Mouse (Mus musculus) lung, embryonic 14.5 days (tissue): ENCODE data around the gene March5. TPM values are rescaled to one million over a fixed set of nuclear protein-coding genes. Genes with fewer than 3 reads are reported as not detected.

Experiments used
- ATAC-seq: fragments of 200-750 bp; cut with Nextera tagmentation; 2 replicates; pipeline ENCODE4 v1.8.0; 2017; ENCODE audit warnings: mild to moderate bottlenecking, moderate TSS enrichment, moderate library complexity; ENCODE audit not compliant: insufficient read depth
- DNase-seq: peaks from one replicate; pipeline ENCODE4 v3.0.0-alpha.2; 2015
- H3K27ac ChIP-seq: fragments of 300-500 bp; sonication (generic); 2 replicates; pipeline ENCODE4 v1.5.1; 2014; ENCODE audit warnings: low read depth, mild to moderate bottlenecking, moderate library complexity
- H3K27me3 ChIP-seq: fragments of 300-500 bp; sonication (generic); 2 replicates; pipeline ENCODE4 v1.6.1; 2014; ENCODE audit warnings: low read length, control low read depth; ENCODE audit not compliant: insufficient read depth
- H3K36me3 ChIP-seq: fragments of 300-500 bp; sonication (generic); 2 replicates; pipeline ENCODE4 v1.6.1; 2014; ENCODE audit warnings: control low read depth; ENCODE audit not compliant: insufficient read depth
- H3K4me1 ChIP-seq: fragments of 300-500 bp; sonication (generic); 2 replicates; pipeline ENCODE4 v1.6.1; 2014; ENCODE audit warnings: antibody characterized with exemption, control low read depth; ENCODE audit not compliant: insufficient read depth
- H3K4me2 ChIP-seq: fragments of 300-500 bp; sonication (generic); 2 replicates; pipeline ENCODE4 v1.6.1; 2014; ENCODE audit warnings: mild to moderate bottlenecking
- H3K4me3 ChIP-seq: fragments of 300-500 bp; sonication (generic); 2 replicates; pipeline ENCODE4 v1.5.1; 2014; ENCODE audit warnings: low read depth, low read length
- H3K9ac ChIP-seq: fragments of 300-500 bp; sonication (generic); 2 replicates; pipeline ENCODE4 v1.6.1; 2014
- H3K9me3 ChIP-seq: fragments of 300-500 bp; sonication (generic); 2 replicates; pipeline ENCODE4 v1.6.1; 2016; ENCODE audit warnings: low read depth, low read length, control low read depth
- CTCF ChIP-seq: IDR thresholded peaks from 2 replicates; pipeline ENCODE4 v1.5.1; 2016; ENCODE audit warnings: antibody characterized with exemption, low read depth
- WGBS: fragments of 180-500 bp; shearing (Covaris S2); extraction: QIAGEN DNeasy Blood & Tissue Kit; methylation state at CpG from one replicate; pipeline ENCODE4 v1.1.7; 2014; 5-methylcytosine and 5-hydroxymethylcytosine counted together
- polyA plus RNA-seq: library from polyadenylated mRNA; unstranded; fragments of >200 nt; fragmentation: Nextera tagmentation; extraction: Ambion mirVana; gene quantifications from 2 replicates; pipeline ENCODE4 v1.2.1, GENCODE M21; 2014

March5 gene
- polyA plus RNA-seq, 1 experiment from 2014 or later: 113 TPM

DNA sequence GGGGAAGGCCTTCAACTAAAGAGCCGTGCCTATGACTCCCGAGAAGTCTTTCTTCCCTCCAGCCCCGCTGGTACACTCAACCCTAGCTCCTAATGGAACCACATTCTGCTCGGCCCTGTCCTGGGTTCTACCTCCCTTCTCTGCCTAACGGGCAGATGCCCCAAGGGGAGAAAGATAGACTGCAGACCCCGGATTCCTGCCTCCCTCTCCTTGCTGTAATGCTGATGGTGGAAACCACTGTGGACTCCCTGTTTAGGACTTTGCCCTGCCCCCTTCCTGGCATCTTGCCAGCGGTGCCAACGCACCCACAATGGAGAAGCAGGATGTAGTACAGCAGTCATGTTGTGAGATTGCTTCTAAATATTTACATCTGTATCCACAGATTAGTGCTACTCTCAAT is 28.5 kb downstream of the March5 start:
- no peak overlapping the region for H3K4me3 ChIP-seq
- peaks cover 26% of the 10 kb centered on the region for H3K27me3 ChIP-seq
- H3K27ac ChIP-seq: no peak overlapping the region
- no peak for TF ChIP-seq CTCF
- ATAC-seq (no peak), DNase-seq (peak; percentile 33)
- no peak overlapping the region for H3K9ac ChIP-seq
- no peak overlapping the region for H3K4me2 ChIP-seq
- no peaks in the 10 kb centered on the region; the same call in 1 of the 2 replicates for H3K4me1 ChIP-seq
- no peaks in the 10 kb centered on the region for H3K36me3 ChIP-seq
- no peaks in the 10 kb centered on the region for H3K9me3 ChIP-seq
- 60% methylated on average over 8 of the region's 8 CpGs for WGBS

DNA sequence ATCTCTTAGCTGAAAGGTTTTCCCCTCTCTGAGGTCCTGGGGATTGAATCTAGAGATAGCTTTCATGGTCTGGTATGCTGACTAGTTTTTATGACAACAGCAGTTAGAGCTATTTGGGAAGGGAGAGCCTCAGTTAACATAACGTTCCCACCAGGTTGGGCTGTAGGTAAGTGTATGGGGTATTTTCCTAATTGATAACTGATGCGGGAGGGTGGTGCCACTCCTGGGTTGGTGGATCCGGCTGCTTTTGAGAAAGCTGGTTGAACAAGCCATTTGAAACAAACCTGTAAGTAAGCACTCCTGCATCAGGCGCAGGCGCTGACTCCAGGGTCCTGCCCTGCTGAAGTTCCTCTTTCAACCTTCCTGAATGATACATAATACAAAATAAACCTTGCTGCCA is 30.0 kb downstream of the March5 start:
- ATAC-seq: no peak
- Histone ChIP-seq H3K4me2 (peak overlapping the region; percentile 12; the same call in 1 of the 2 replicates), H3K27ac (no peak overlapping the region), H3K36me3 (no peaks in the 10 kb centered on the region), H3K4me3 (no peak overlapping the region), H3K9ac (no peak overlapping the region), H3K4me1 (no peaks in the 10 kb centered on the region; the same call in 1 of the 2 replicates), H3K9me3 (no peaks in the 10 kb centered on the region), H3K27me3 (peaks cover 26% of the 10 kb centered on the region)
- 54% methylated on average over 5 of the region's 5 CpGs for WGBS
- TF ChIP-seq CTCF: no peak
- no peak for DNase-seq

DNA sequence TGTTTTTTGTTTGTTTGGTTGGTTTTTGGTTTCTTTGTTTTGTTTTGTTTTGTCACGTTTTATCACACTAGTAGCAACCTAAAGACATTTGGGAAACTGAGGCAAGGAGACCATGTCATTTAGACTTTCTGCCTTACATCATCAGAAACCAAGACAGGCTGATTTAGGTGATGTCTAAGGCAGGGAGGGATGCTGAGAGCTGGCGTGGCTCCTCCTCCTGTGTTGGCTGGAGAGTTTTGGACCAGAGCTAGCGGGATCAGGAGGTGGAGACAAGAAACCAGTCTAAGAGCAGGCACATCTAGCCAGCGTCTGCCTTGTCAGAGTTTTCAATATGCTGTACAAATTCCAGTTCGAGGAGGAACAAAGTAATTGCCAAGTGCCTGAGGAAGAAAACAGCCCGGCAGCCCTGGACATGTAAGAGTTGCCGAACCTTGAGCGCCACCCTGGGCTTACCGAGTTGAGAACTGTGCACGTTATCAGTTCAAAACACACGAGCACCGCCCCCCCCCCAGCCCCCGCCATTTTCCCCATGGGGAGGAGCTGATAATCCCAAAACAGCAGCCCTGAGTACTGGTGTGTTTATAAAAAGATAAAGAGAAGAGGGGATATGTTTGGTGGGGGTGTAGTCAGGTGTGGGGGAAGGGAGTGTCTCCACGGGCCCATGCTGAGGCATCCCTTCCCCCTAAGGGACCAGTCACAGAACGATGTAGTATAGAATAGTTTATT is 30.5 kb downstream of the March5 start:
- WGBS: 5% methylated on average over 15 of the region's 15 CpGs
- ATAC-seq (peak; percentile 50; the same call in 1 of the 2 replicates), DNase-seq (no peak)
- no peak overlapping the region for H3K27ac ChIP-seq
- H3K36me3 ChIP-seq: no peaks in the 10 kb centered on the region
- no peak for TF ChIP-seq CTCF
- peaks cover 25% of the 10 kb centered on the region for H3K27me3 ChIP-seq
- no peak overlapping the region for H3K9ac ChIP-seq
- peak overlapping the region; percentile 12; the same call in 1 of the 2 replicates for H3K4me2 ChIP-seq
- no peak overlapping the region for H3K4me3 ChIP-seq
- H3K9me3 ChIP-seq: no peaks in the 10 kb centered on the region
- H3K4me1 ChIP-seq: no peaks in the 10 kb centered on the region; the same call in 1 of the 2 replicates

DNA sequence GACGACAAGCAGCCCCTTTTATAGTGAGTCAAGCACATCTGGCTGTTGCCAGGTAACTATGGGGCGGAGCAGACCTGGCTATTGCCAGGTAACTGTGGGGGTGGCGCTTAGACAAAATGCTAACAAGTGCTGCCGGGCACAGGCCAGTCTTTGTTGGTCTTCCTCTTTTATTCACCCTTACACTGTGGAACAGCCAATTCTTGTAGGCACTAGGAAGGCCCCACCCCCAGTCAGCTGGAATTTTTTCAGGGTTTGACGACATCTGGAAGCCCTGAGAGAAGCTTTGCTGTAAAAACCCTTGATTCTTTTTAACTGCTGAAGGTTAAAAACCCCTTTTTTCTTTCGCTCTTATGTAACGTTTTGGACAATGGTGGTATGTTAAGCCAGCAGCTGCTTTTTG is 31.3 kb downstream of the March5 start:
- H3K27ac ChIP-seq: no peak overlapping the region
- ATAC-seq (no peak), DNase-seq (peak; percentile 23)
- no peaks in the 10 kb centered on the region; the same call in 1 of the 2 replicates for H3K4me1 ChIP-seq
- H3K27me3 ChIP-seq: peaks cover 19% of the 10 kb centered on the region
- H3K9me3 ChIP-seq: no peaks in the 10 kb centered on the region
- no peak overlapping the region for H3K4me3 ChIP-seq
- H3K4me2 ChIP-seq: peak overlapping the region; percentile 12; the same call in 1 of the 2 replicates
- WGBS: 21% methylated on average over 7 of the region's 7 CpGs
- no peak for TF ChIP-seq CTCF
- H3K36me3 ChIP-seq: no peaks in the 10 kb centered on the region
- H3K9ac ChIP-seq: no peak overlapping the region

DNA sequence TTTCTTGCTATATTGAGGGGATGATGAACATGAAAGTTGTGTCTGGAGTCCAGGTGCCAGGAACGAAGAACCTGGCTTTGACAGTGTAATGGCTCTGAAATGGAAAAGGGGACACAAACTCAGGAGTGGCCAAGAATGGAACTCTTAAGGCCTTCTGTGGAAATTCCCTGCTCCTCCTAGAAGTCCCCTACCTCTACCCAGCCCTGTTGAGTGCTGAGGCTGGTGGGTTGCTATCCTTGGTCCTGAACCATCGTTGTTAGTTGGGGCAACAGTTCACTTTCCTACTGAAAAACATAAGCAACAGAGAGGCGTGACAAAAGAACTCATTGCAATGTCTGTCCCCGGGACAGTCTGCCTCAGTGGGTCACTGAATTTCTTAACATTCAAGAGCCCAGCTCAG is 31.8 kb downstream of the March5 start:
- Histone ChIP-seq H3K36me3 (no peaks in the 10 kb centered on the region), H3K4me3 (no peak overlapping the region), H3K9ac (no peak overlapping the region), H3K4me1 (no peaks in the 10 kb centered on the region), H3K4me2 (no peak overlapping the region), H3K27me3 (peaks cover 15% of the 10 kb centered on the region), H3K27ac (no peak overlapping the region), H3K9me3 (no peaks in the 10 kb centered on the region)
- no peak; the same call in 1 of the 2 replicates for ATAC-seq
- TF ChIP-seq CTCF: no peak
- 19% methylated on average over 4 of the region's 4 CpGs for WGBS
- DNase-seq: peak; percentile 88

DNA sequence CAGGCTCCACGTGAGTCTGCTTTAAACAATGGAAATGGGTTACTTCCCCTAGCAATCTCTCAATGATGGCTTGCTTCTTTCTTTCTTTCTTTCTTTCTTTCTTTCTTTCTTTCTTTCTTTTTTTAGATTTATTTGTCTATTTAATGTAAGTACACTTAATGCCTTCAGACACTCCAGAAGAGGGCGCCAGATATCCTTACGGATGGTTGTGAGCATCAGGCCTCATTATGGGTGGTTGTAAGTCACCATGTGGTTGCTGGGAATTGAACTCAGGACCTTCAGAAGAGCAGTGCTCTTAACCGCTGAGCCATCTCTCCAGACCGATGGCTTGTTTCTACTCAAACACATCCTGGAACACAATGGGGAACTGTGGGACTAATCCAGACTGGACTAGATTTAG is 33.9 kb downstream of the March5 start:
- ATAC-seq (no peak), DNase-seq (no peak)
- Histone ChIP-seq H3K9me3 (no peaks in the 10 kb centered on the region), H3K27ac (no peak overlapping the region), H3K36me3 (no peaks in the 10 kb centered on the region), H3K27me3 (0 out of 2 replicates have a peak, but pooled peaks cover 3% of the 10 kb centered on the region), H3K4me3 (no peak overlapping the region), H3K4me2 (no peak overlapping the region), H3K9ac (no peak overlapping the region), H3K4me1 (no peaks in the 10 kb centered on the region)
- 66% methylated on average over 5 of the region's 5 CpGs for WGBS
- peak; percentile 25; the same call in 1 of the 2 replicates for TF ChIP-seq CTCF

DNA sequence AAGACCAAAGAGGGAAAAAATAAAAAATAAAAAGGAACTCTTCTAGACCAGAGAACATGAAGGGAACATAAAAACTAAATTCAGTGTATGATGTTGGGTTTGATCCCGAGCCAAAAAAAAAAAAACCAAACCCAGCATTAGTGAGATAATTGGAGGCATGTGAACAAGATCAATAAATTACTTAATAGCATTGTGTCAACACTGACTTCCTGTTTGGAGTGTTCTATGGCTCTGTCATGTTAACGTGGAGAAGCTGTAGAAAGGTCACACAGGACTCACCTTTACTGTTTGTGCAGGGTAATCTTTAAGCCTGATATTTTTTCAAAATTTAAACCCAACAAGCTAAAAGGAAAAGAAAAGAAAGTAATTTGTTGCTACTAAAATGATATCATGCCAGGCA is 35.4 kb downstream of the March5 start:
- ATAC-seq (no peak), DNase-seq (no peak)
- Histone ChIP-seq H3K36me3 (no peaks in the 10 kb centered on the region), H3K4me2 (no peak overlapping the region), H3K9ac (no peak overlapping the region), H3K4me3 (no peak overlapping the region), H3K4me1 (no peaks in the 10 kb centered on the region), H3K9me3 (no peaks in the 10 kb centered on the region), H3K27me3 (no peaks in the 10 kb centered on the region), H3K27ac (no peak overlapping the region)
- TF ChIP-seq CTCF: no peak
- 32% methylated on average over 2 of the region's 2 CpGs for WGBS
